Mouse (Mus musculus) liver, embryonic 11.5 days (tissue): Measurements from ENCODE around the gene Rufy1. TPM values are rescaled to one million over a fixed set of nuclear protein-coding genes. Genes with fewer than 3 reads are reported as not detected.

ENCODE experiments used
- ATAC-seq: fragments of 200-750 bp; cut with Nextera tagmentation; replicated peaks from 2 replicates; pipeline ENCODE4 v1.8.0; 2017; ENCODE audit warnings: moderate number of reproducible peaks, mild to moderate bottlenecking, moderate TSS enrichment, moderate library complexity; ENCODE audit not compliant: low FRiP score
- DNase-seq: peaks from one replicate; pipeline ENCODE4 v3.0.0-alpha.2; 2017; ENCODE audit warnings: low spot score
- H3K27ac ChIP-seq: fragments of 300-500 bp; sonication (generic); 2 replicates; pipeline ENCODE4 v1.5.1; 2014; ENCODE audit warnings: mild to moderate bottlenecking, low read depth, low read length, control low read depth
- H3K27me3 ChIP-seq: fragments of 300-500 bp; sonication (generic); replicated peaks from 2 replicates; pipeline ENCODE4 v1.6.1; 2014; ENCODE audit warnings: low read length, mixed read lengths; ENCODE audit not compliant: control insufficient read depth, insufficient read depth
- H3K36me3 ChIP-seq: fragments of 300-500 bp; sonication (generic); 2 replicates; pipeline ENCODE4 v1.6.1; 2014; ENCODE audit warnings: mild to moderate bottlenecking, low read length, moderate library complexity, mixed read lengths; ENCODE audit not compliant: control insufficient read depth, insufficient read depth
- H3K4me1 ChIP-seq: fragments of 300-500 bp; sonication (generic); replicated peaks from 2 replicates; pipeline ENCODE4 v1.6.1; 2014; ENCODE audit warnings: low read length, mixed read lengths; ENCODE audit not compliant: control insufficient read depth, insufficient read depth
- H3K4me2 ChIP-seq: fragments of 300-500 bp; sonication (generic); 2 replicates; pipeline ENCODE4 v1.6.1; 2014; ENCODE audit warnings: mild to moderate bottlenecking, control low read depth, moderate library complexity
- H3K4me3 ChIP-seq: fragments of 300-500 bp; sonication (generic); 2 replicates; pipeline ENCODE4 v1.5.1; 2014; ENCODE audit warnings: low read depth, low read length, control low read depth
- H3K9ac ChIP-seq: fragments of 300-500 bp; sonication (generic); 2 replicates; pipeline ENCODE4 v1.6.1; 2014; ENCODE audit warnings: low read depth, low read length, control low read depth
- H3K9me3 ChIP-seq: fragments of 300-500 bp; sonication (generic); 2 replicates; pipeline ENCODE4 v1.6.1; 2016; ENCODE audit warnings: low read length, inconsistent platforms, mixed read lengths; ENCODE audit not compliant: control insufficient read depth
- WGBS: fragments of 180-500 bp; shearing (Covaris S2); extraction: QIAGEN DNeasy Blood & Tissue Kit; methylation state at CpG from one replicate; pipeline ENCODE4 v1.1.7; 2014; 5-methylcytosine and 5-hydroxymethylcytosine counted together
- polyA plus RNA-seq: library from polyadenylated mRNA; unstranded; fragments of >200 nt; fragmentation: Nextera tagmentation; extraction: Ambion mirVana; gene quantifications from 2 replicates; pipeline ENCODE4 v1.2.1, GENCODE M21; 2014

Gene Rufy1
- polyA plus RNA-seq, 1 experiment from 2014 or later: 19.2 TPM

- Histone ChIP-seq H3K4me1 (peaks cover 11% of the 10 kb centered on the region), H3K27me3 (no peaks in the 10 kb centered on the region), H3K4me2 (peak overlapping the region; percentile 78), H3K27ac (no peak overlapping the region), H3K4me3 (peak overlapping the region; percentile 78), H3K36me3 (peaks cover 23% of the 10 kb centered on the region), H3K9ac (peak overlapping the region; percentile 95), H3K9me3 (no peaks in the 10 kb centered on the region)
- ATAC-seq (no peak), DNase-seq (no peak)
- 58% methylated on average over 12 of the region's 12 CpGs for WGBS
Observed at GRCm38 (mm10) chr11:50379023-50379752, 51.7 kb downstream of the Rufy1 start.

GRCm38 (mm10) chr11:50377892-50378684 is 52.8 kb downstream of the Rufy1 start:
- Histone ChIP-seq H3K9ac (peak overlapping the region; percentile 95), H3K4me2 (peak overlapping the region; percentile 78), H3K27ac (peak overlapping the region; percentile 100), H3K27me3 (no peaks in the 10 kb centered on the region), H3K9me3 (no peaks in the 10 kb centered on the region), H3K4me3 (peak overlapping the region; percentile 78), H3K4me1 (peaks cover 11% of the 10 kb centered on the region), H3K36me3 (peaks cover 19% of the 10 kb centered on the region)
- peak; percentile 86 for DNase-seq
- WGBS: under 1% methylated on average over 71 of the region's 71 CpGs
- ATAC-seq: peak; percentile 71

GRCm38 (mm10) chr11:50376911-50377891 is 53.7 kb downstream of the Rufy1 start, which contains the start of gene Hnrnph1:
Hnrnph1 (plus strand) TSS chr11:50376990.
- Histone ChIP-seq H3K27me3 (no peaks in the 10 kb centered on the region), H3K4me2 (peak within 1 kb of the TSS; percentile 78), H3K27ac (peak within 1 kb of the TSS; percentile 100), H3K36me3 (peaks cover 11% of the 10 kb centered on the region; the same call in 1 of the 2 replicates), H3K9me3 (no peaks in the 10 kb centered on the region), H3K4me1 (peaks cover 11% of the 10 kb centered on the region), H3K4me3 (peak within 1 kb of the TSS; percentile 78), H3K9ac (peak within 1 kb of the TSS; percentile 95)
- DNase-seq: peak; percentile 97
- WGBS: under 1% methylated on average over 76 of the region's 76 CpGs
- peak; percentile 89 for ATAC-seq

- H3K9ac ChIP-seq: peak overlapping the region; percentile 71
- ATAC-seq: no peak
- H3K27ac ChIP-seq: peak overlapping the region; percentile 100
- peaks cover 11% of the 10 kb centered on the region for H3K4me1 ChIP-seq
- H3K4me2 ChIP-seq: peak overlapping the region; percentile 78
- H3K36me3 ChIP-seq: peaks cover 7% of the 10 kb centered on the region; the same call in 1 of the 2 replicates
- 32% methylated on average over 10 of the region's 10 CpGs for WGBS
- H3K27me3 ChIP-seq: no peaks in the 10 kb centered on the region
- peak overlapping the region; percentile 78 for H3K4me3 ChIP-seq
- no peak for DNase-seq
- H3K9me3 ChIP-seq: no peaks in the 10 kb centered on the region
Observed at GRCm38 (mm10) chr11:50376156-50376790, 54.7 kb downstream of the Rufy1 start.

- Histone ChIP-seq H3K4me2 (no peak overlapping the region), H3K9ac (no peak overlapping the region), H3K4me1 (peaks cover 11% of the 10 kb centered on the region), H3K9me3 (no peaks in the 10 kb centered on the region), H3K27me3 (no peaks in the 10 kb centered on the region), H3K36me3 (peaks cover 6% of the 10 kb centered on the region; the same call in 1 of the 2 replicates), H3K27ac (no peak overlapping the region), H3K4me3 (no peak overlapping the region)
- DNase-seq (no peak), ATAC-seq (no peak)
- WGBS: 87% methylated on average over 5 of the region's 5 CpGs
Observed at GRCm38 (mm10) chr11:50375421-50375820, 55.5 kb downstream of the Rufy1 start.

- WGBS: 87% methylated on average over 13 of the region's 13 CpGs
- DNase-seq: no peak
- no peaks in the 10 kb centered on the region for H3K9me3 ChIP-seq
- no peak overlapping the region for H3K27ac ChIP-seq
- peaks cover 2% of the 10 kb centered on the region; the same call in 1 of the 2 replicates for H3K36me3 ChIP-seq
- no peak overlapping the region for H3K4me3 ChIP-seq
- no peaks in the 10 kb centered on the region for H3K27me3 ChIP-seq
- H3K4me2 ChIP-seq: no peak overlapping the region
- no peak for ATAC-seq
- H3K9ac ChIP-seq: no peak overlapping the region
- H3K4me1 ChIP-seq: peaks cover 7% of the 10 kb centered on the region
Observed at GRCm38 (mm10) chr11:50374286-50375015, 56.5 kb downstream of the Rufy1 start.

- 100% methylated on average over 1 of the region's 1 CpGs for whole genome bisulfite sequencing
- ATAC-seq: no peak
Observed at GRCm38 (mm10) chr11:50373621-50374020, 57.3 kb downstream of the Rufy1 start.

More at GRCm38 (mm10) chr11:50373621-50374020, 57.3 kb downstream of the Rufy1 start:
- Histone ChIP-seq H3K27me3 (no peaks in the 10 kb centered on the region), H3K4me1 (0 out of 2 replicates have a peak, but pooled peaks cover 3% of the 10 kb centered on the region), H3K4me2 (no peak overlapping the region), H3K9me3 (no peaks in the 10 kb centered on the region), H3K27ac (no peak overlapping the region), H3K4me3 (no peak overlapping the region), H3K36me3 (no peaks in the 10 kb centered on the region), H3K9ac (no peak overlapping the region)
- no peak for DNase-seq
